Mouse (Mus musculus) lung, postnatal 25 days (tissue): ENCODE results near the gene Psmd1.

Source experiments
- DNase-seq: peaks from one replicate; pipeline ENCODE4 v3.0.0; 2022; ENCODE audit warnings: low spot score

Psmd1 gene

GRCm38 (mm10) chr1:86156075-86156474, 91.9 kb downstream of the Psmd1 start:
- no peak for DNase-seq

GRCm38 (mm10) chr1:86156595-86156994, 92.4 kb downstream of the Psmd1 start:
- no peak for DNase-seq

- DNase-seq: no peak
Measured at GRCm38 (mm10) chr1:86160059-86160458, 95.9 kb downstream of the Psmd1 start.

GRCm38 (mm10) chr1:86160479-86160878, 96.3 kb downstream of the Psmd1 start:
- DNase-seq: no peak

- DNase-seq: no peak
Measured at GRCm38 (mm10) chr1:86161061-86161460, 96.9 kb downstream of the Psmd1 start.

- DNase-seq: no peak
Measured at GRCm38 (mm10) chr1:86174602-86175001, 110.4 kb downstream of the Psmd1 start.

- DNase-seq: no peak
Measured at GRCm38 (mm10) chr1:86176066-86176465, 111.9 kb downstream of the Psmd1 start.

- DNase-seq: peak; percentile 82
Measured at GRCm38 (mm10) chr1:86178462-86179253, 114.5 kb downstream of the Psmd1 start.

- no peak for DNase-seq
Measured at GRCm38 (mm10) chr1:86182004-86182709, 118.0 kb downstream of the Psmd1 start.

GRCm38 (mm10) chr1:86183577-86184263, 119.5 kb downstream of the Psmd1 start:
- no peak for DNase-seq

- DNase-seq: no peak
Measured at GRCm38 (mm10) chr1:86186762-86187161, 122.6 kb downstream of the Psmd1 start.

- no peak for DNase-seq
Measured at GRCm38 (mm10) chr1:86187856-86188255, 123.7 kb downstream of the Psmd1 start.

GRCm38 (mm10) chr1:86188271-86188670, 124.1 kb downstream of the Psmd1 start:
- no peak for DNase-seq
